Mouse (Mus musculus) liver, embryonic 14.5 days (tissue): ENCODE data around the gene Pkn2.

Experiments
- CTCF ChIP-seq: IDR thresholded peaks from 2 replicates; pipeline ENCODE4 v1.5.1; 2016; ENCODE audit warnings: antibody characterized with exemption, low read depth, control low read depth
- EP300 ChIP-seq: IDR thresholded peaks from 2 replicates; pipeline ENCODE4 v1.6.1; 2016; ENCODE audit warnings: antibody characterized with exemption, low read depth

- TF ChIP-seq CTCF (peak; percentile 36; the same call in 1 of the 2 replicates), EP300 (0 out of 2 replicates have a peak, but pooled peaks have one; percentile 15)
These were observed 108.1 kb downstream of the Pkn2 start for GRCm38 (mm10) chr3:142773538-142774191.
